Mouse (Mus musculus): Measurements from ENCODE around the gene Cfap161.

Cfap161 gene

DNA sequence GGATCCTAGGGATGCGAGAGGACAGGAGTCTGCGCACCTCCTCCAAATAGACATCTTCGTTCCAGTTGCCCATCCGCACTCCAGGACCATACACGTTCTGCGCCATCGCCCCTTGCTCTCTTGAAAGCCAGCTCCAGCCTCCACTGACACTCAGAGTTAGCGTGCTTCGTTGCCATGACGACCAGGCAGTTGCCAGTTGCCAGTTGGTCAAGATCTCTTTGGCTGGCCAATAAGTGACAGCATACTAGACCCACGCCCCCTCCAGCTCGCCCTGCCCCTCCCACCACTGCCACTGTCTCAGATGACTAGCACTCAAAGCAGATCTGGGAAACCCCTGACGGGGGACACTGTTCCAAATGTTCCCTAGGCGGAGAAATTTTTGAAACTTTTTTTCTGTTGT, at the start of gene Cfap161:
Gene Cfap161, minus strand, starts transcription at position 176 of the 400 bp plus-strand sequence.
- peak; percentile 83 for DNase-seq (ENCODE audit: low read depth, low spot score)

DNA sequence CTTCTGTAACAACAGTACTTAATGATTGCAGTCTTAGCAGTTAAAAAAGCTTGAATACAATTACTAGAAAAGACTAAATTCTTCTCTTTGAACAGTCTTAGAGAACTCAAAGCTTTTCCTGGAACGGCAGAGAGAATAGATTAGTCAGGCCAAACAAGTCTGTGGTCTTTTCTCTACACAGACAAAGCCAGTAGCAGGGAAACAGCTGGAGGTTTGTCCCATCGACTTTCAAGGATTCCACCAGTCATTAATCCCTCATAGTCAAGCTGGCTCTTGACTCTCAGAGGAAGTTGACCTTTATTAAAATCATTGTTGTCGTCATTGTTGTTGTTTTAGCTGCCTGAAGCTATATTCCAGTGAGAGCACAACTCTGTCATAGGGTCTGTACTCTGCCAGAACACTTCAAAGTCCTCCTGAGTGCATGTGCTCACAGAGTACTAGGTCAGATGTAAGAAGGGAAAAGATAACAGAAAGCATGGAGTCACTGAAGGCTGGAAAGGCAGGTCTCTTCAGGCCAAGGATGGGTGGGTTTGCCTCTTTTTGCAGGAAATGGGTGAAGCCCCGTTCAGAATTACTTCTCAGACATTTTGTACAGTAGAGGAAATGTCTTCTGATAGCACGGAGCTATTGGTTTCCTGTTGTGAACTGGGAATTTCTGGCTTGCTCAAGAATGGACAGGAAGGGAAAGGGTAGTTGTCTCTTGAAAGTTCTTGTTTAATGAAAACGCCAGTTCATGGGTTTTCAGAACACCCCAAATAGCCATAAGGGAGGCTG, 48.0 kb upstream of the Cfap161 start:
- DNase-seq (ENCODE audit: low read depth, low spot score): no peak

DNA sequence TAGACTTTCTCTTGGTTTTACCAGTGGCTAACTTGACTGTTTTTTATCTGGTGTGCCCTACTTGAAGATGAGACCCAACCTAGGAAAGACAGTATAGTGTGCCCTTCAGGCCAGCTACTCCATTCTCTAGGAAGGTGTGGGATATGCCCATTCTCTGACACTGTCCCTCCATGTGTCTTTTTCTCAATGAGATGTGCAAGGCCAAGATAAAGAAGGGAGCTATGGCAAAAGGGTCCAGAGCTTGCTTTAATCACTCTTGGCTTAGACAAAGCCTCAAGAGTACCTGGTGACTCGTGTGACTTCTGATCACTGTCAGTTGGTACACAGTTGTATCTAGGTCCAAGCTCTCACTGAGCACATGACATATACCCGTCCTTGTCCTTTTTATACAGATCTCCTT, 45.4 kb upstream of the Cfap161 start:
- no peak for DNase-seq (ENCODE audit: low read depth, low spot score)

DNA sequence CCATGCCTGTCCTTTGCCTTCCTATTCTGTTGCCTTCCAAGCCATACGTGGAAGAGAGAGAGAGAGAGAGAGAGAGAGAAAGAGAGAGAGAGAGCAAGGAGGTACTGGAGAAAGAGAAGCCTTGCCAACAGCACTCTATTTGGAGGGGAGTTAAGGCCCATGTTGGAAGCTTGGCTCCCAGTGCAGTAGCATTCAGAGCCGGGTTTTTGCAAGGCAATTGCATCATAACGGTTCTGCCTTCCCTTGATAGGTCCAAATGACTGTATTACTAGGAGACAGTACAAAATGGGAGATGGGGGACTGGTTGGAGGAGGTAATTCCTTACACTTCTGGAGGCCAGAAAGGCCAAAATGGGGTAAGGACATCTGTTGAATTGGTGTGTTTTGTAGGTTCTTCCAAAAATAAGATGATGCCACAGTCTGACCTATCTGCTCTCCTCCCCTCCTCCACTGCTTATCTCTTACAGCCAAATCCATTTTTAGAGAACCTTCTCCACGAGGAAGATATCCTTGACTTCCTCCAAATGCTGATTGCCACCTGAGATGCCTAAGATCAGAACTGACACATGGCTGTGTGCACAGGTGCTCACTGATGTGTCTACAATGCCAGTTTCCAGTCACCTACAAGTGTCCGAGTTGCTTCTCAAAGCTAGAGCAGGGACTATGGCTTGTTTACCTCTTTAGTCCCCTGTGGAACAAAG, 44.0 kb upstream of the Cfap161 start:
- no peak for DNase-seq (ENCODE audit: low read depth, low spot score)

DNA sequence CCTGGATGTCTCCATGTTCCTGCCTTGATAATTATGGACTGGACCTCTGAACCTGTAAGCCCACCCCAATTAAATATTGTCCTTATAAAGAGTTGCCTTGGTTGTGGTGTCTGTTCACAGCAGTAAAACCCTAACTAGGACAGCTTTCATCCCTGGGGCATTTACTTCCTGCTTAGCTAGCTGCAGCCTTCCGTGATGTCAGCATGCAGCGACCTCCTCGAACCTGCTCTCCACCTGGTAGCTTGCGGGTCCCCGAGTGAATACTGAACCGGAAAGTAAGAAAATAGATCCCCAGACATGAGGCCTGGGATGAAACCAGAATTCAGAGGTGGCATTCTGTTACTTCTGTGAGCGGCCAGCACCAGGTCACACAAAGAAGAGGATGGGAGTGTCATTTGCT, 34.7 kb upstream of the Cfap161 start:
- no peak for DNase-seq (ENCODE audit: low read depth, low spot score)

DNA sequence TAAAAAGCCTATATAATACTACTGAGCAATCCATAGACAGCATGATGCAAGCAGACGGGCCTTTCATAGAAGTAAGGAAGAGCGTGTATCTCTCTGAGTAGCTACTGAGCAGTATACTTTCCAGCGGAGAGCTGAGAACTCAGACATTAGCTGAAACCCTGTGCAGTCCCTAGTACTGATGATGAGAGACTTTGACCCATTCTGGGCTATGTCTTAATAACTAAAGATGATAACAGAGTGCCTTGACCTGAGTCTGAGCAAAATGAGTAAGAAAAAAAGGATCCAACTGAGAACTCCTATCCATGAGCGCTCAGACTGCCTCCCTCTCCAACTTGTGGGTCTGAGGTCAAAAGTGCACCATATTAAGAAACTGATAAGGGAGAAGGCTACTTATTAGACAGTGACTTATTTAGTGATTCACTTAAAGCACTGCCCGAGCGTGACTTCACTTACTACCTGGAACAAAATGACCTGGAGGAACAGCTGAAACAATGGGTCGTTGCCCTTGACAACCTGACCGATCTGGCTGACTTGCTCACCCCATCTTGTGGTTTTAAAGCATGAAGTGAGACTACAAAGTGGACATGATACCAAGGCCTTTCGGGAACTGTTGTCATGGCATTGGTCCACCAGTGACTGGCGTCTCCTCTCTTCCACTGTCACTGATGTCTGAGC, 32.9 kb upstream of the Cfap161 start:
- DNase-seq (ENCODE audit: low read depth, low spot score): no peak

DNA sequence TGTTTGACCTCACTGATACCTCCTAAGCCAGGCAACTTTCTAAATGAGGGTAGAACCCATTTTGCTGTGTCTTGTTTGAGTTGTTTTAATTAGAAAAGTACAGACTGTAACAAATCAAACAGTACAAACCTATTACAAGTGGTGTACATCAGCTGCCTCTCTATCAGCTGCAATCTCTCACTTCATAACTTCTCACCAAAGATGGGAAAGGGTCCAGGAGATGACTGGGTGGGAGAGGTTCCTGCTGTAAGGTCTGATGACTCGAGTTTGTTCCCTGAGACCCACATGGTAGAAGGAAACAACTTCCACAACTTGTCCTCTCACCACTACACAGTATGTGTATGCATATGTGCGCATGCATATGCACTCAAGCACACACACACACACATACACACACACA, 32.1 kb upstream of the Cfap161 start:
- DNase-seq (ENCODE audit: low read depth, low spot score): no peak

DNA sequence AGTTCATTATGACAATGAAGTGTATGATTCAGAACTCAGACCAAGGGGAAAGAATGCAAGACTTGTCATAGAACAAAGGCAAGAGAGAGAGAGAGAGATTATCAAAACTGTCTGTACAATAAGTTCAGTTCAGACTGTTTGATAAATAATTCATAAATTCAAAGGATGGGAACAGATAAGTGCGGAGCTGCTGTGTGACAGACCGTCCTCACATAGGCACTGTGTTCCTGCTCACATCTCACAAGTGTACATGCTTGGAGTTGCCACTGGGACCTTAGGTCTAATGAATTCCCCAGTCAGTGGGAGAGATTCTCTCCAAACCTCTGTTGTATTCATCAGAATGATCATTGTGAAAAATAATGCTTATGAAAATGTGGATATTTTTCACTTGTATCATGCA, 27.3 kb upstream of the Cfap161 start:
- DNase-seq (ENCODE audit: low read depth, low spot score): no peak

DNA sequence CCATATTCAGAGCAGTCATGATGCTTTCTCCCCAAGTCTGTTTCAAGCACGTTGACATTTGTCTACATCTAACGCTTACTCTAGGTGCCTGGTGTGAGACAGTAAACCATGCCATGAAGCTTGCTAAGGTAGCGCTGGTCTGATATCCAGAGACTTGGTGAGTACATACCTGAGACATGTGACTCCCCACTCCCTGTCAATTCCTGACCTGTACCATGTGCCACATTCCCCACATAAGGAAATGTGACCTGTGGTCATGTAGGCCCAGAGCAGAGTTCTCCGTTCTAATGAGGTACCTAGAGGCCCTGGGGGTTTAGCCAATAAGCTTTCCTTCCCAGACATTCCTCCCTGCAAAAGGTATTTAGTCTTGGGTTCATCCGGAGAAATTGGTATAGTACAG, 22.2 kb upstream of the Cfap161 start:
- DNase-seq (ENCODE audit: low read depth, low spot score): no peak

DNA sequence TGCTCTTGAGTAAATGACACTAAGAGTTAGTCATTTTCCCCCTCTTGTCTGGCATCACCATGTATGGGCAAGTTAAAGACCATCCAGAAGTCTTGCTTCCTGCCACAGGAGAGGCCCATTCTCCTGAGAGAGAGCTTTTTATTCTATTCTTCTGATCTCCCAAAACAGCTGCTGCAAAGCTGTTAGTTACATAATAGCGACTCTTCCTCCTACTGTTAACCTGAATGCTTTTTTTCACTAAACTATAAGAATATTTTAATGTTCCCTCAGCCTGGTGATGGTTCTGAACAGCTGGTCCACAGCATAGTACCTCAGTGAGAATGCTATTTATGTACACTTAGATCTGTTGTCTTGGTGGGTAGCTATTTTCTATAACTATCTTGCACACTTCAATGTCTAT, 21.0 kb upstream of the Cfap161 start:
- DNase-seq (ENCODE audit: low read depth, low spot score): no peak

DNA sequence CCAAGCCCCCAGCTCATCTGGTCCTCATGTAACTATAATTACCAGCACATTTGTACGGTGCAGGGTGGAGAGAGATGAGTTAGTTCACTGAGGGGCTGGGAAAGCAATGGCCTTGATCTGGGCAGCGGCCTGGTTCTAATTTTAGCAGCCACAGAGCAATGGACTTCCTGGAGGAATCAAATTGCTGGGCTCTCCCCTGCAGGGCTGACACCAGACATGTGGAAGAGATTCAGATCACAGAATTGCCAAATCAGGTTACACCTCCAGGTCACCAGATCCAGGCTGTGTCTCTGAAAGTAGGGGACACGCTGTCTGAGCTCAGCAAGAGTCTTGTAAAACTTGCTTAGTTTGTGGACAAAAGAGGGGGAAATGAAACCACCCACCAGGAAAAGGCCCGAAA, 19.3 kb upstream of the Cfap161 start:
- DNase-seq (ENCODE audit: low read depth, low spot score): peak; percentile 61

DNA sequence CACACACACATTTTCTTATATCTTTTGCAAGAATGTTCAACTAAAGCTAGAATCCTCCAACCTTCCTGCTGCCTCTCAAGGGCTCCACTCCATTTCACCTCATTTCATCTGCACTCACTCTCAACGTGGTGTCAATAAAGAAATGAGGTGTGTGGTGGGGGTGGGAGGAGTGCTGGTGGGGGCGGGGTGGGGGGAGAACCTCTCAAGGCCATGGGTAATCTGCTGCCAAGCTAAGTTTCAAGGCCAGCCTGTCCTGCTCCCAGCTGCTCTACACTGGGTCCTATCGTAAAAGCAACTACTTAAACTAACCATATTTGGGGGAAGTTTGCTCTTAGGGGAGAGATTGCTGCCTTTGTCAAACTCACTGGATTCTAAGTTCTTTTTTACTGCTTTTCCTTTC, 18.8 kb upstream of the Cfap161 start:
- no peak for DNase-seq (ENCODE audit: low read depth, low spot score)

DNA sequence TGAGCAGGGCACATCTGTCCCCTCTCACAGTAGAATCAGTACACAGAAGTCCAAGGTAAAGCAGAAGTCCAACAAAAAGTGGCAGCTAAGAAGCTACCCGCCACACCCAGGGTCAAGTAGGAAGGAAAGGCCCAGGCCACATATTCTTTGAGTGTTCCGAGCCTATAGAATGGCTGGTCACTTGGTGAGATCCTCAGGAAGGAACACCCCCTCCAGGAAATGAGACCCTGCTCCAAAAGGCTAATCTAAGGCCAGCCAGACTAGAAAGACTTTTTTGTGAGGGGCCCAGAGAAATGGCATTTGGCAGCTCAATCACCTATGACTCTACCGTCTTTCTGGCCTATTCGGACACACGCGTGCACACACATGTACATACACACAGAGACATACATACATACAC, 18.3 kb upstream of the Cfap161 start:
- no peak for DNase-seq (ENCODE audit: low read depth, low spot score)

DNA sequence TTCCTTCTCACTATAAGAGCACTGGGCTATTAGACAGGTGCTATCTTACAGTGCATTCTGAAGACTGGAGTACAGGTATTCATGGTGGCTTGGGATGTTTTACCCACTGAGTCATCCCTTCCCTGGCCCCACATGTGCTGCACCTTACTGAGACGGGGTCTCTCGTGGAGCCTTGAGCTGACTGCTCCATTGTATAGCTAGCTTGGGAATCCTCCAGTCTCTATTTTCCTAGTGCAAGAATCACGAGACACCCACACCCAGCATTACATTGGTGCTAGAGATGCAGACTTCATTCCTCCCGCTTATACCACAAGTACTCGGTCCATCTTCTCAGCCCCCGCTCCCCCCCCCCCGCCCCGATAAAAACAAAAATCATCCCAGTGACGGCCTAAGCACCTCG, 17.9 kb upstream of the Cfap161 start:
- no peak for DNase-seq (ENCODE audit: low read depth, low spot score)

DNA sequence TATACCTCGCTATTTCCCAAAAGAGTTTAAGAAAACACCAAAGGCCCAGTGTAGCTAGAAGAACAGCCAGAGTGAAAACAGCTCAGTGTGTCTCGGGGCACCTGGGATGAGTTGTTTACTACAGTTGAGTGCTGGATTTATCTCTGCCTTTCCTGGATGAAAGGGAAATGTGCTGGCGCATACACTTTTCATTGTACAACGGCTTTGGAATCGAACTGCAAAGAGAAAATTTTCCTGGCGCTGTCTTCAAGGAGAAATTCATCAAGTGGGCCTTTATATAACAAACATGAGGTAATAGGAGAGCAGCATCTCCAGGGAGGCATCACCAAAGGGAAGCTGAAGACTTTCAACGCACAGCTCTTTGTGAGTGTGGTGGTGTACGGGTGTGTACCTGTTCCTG, 17.2 kb upstream of the Cfap161 start:
- no peak for DNase-seq (ENCODE audit: low read depth, low spot score)

DNA sequence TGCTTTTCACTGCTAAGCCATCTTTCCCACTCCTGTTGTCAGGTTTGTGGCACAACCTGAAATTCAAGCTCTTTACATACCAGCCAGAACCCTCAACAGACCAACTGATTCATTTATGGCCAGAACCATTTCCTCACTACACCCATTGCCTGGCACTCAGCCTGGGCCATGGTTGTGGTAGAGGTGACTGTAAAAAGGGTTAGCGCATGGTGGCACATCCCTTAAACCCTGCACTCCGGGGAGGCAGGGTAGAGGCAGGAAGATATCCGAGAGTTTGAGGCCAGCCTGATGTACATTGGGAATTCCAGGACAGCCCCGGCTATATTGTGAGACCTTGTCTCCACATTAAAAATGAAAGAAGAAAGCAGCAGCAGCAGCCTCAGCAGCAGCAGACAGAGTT, 16.8 kb upstream of the Cfap161 start:
- no peak for DNase-seq (ENCODE audit: low read depth, low spot score)

DNA sequence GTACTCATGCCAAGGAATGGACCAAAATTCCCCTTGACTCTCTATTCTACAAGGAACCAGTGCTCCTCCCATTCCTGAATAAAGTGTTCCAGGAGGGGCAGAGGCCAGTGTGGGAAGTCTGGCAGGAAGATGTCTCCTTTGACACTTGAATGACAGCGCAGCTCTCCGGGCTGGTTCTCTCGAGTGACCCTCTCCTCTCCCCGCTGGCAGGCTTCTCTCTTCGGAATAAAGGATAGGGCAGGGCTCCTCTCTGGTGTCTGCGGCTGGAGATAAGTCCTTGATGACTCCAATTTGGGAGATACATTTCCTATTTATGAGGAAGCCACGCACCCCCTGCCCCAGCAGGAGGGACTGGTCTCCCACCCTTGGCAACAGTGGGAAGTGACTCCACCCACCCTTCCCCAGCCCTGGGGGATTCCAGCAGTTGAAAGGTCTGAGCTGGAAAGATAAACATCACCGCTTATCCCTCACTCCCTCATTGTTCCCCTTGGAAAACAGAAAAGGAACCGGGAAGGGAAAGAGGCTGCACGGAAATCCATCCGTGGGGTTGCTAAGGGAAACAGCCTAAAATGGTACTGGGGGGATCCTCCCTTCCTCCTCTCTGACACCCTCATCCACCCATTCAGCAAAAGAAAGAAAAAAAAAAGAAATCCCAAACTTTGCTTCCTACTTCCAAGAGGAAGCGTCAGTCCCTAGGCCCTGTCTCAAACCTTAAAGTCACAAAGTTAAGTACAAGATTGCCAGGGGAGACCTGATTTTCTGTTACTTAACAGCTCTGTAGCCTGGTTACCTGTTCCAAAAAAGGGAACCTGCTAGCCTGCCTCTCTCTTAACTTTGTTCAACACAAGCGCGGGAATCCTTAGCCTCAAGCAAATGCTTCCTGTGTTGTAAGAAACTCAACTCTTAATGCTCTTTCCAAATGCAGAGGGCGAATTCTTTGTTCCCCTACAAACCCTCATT, 15.7 kb upstream of the Cfap161 start:
- DNase-seq (ENCODE audit: low read depth, low spot score): no peak

DNA sequence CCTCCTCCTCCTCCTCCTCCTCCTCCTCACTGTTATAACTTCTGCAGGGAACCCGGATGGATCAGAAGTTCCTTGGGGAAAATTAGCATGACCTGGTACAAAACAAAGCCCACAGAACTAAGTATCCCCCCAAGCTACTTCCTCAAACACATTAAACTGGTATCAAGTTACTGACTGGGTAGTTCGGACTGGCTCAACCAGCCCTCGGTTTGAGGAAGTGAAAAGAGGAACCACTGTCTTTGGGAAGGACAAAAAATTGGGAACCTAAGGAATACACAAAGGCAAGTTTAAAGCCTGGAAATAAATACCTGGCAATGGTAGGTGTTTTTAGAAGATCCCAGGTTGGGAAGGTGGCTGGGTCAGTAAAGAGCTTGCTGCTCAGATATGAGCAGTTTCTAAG, 15.0 kb upstream of the Cfap161 start:
- DNase-seq (ENCODE audit: low read depth, low spot score): no peak

DNA sequence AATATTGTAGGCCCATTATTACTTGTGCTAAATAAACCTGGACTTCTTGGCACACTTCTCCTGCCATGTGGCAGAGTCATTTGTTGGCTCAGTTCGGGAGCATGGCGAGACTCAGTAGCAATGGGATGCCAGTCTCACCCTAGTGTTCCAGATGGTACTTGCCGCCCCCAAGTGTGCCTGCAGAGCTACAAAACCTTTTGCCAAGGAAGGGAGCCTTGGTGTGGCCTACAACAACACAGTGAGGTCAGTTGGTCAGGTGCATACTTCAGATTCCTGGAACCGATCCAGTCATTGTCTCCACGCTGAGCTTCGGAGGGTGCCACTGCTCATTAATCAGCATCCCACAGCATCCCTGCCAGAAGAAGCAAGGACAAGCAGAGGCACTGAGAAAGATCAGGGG, 14.4 kb upstream of the Cfap161 start:
- DNase-seq (ENCODE audit: low read depth, low spot score): no peak

DNA sequence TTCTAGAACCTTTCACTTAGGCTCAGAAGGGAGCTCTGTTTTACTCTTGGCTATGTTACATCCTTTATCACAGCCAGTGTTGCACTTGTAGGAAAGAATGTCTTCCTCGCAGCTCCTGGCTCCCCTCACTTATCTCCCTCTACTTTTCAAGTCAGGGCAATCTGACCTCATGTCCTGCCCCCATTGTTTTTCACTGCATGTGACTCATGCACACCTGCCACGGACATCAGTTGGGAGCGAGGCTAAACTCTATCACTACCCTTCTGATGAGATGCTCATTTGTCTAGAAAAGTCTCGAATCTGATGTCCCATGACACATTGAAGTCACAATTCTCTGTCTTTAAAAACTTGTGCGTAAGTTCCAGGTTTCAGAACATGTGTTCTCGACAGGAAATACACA, 12.3 kb upstream of the Cfap161 start:
- DNase-seq (ENCODE audit: low read depth, low spot score): no peak

DNA sequence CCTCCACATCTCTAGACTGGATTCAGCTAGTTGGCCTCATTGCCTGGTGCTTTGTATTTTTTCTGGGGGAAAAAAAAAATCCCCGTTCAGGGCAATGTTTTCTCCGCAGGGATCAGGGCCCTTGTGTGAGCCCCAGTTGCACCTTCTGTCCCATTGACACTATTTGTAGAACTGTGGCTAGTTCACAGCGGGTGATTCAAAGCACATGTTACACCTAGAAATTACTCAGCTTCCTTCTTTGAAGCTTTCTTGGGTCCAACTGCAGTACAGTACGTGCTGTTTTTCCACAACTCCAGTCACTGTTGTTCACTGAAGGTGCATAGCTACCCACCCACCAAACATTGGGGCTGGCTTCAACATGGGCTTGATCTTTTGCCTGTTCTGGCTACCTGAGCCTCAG, 9.1 kb upstream of the Cfap161 start:
- no peak for DNase-seq (ENCODE audit: low read depth, low spot score)

DNA sequence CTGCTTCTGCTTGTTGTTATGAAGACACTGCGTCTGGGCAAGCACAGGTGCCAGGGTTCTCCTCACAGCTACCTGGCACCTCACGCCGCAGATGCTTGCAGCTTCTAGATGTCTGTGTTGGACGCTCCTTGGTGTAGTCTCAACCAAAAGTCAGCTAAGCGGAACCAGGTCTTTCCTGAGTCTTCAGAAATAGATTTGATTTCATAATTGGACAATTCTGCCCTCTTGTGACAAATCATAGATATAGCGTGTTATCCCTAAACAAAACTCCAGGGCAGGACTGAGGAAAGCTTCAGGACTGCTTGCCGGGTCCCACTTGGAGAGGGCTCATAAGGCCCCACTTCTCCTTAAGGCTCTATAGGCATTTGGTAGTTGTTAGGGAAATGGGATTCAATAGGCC, 7.8 kb upstream of the Cfap161 start:
- DNase-seq (ENCODE audit: low read depth, low spot score): no peak

All from embryo, embryonic 11.5 days (tissue).